Mouse (Mus musculus) G1E (cell line): ENCODE data around the gene Golga4. TPM values are rescaled to one million over a fixed set of nuclear protein-coding genes. Genes with fewer than 3 reads are reported as not detected.

Source experiments
- ATAC-seq: 2 replicates; pipeline ENCODE4 v1.8.0; 2016; ENCODE audit warnings: mild to moderate bottlenecking; ENCODE audit not compliant: insufficient number of reproducible peaks, poor library complexity, low FRiP score, severe bottlenecking; ENCODE audit errors: extremely low read depth
- DNase-seq: peaks from one replicate; pipeline ENCODE4 v3.0.0; 2012; ENCODE audit warnings: low spot score
- H3K27me3 ChIP-seq: 2 replicates; pipeline ENCODE4 v1.6.1; 2012; ENCODE audit warnings: mild to moderate bottlenecking, low read length, inconsistent platforms; ENCODE audit not compliant: insufficient read depth
- H3K36me3 ChIP-seq: replicated peaks from 2 replicates; pipeline ENCODE3; 2012; ENCODE audit warnings: mild to moderate bottlenecking, inconsistent platforms
- H3K4me1 ChIP-seq: 2 replicates; pipeline ENCODE4 v1.6.1; 2012; ENCODE audit warnings: low read depth, low read length, inconsistent platforms, mixed read lengths; ENCODE audit not compliant: insufficient read depth
- H3K4me3 ChIP-seq: 2 replicates; pipeline ENCODE4 v1.5.1; 2012; ENCODE audit warnings: low read depth, mild to moderate bottlenecking, inconsistent platforms, low read length, moderate library complexity, mixed read lengths
- H3K9me3 ChIP-seq: replicated peaks from 2 replicates; pipeline ENCODE4 v1.6.1; 2012; ENCODE audit warnings: inconsistent platforms
- CTCF ChIP-seq: IDR thresholded peaks from 2 replicates; pipeline ENCODE4 v1.5.1; 2012; ENCODE audit warnings: low read depth, low read length, inconsistent platforms, mixed read lengths
- GATA1 ChIP-seq: IDR thresholded peaks from 2 replicates; pipeline ENCODE4 v1.6.1; 2012; ENCODE audit warnings: borderline replicate concordance, low read length, inconsistent platforms, mixed read lengths
- GATA2 ChIP-seq: IDR thresholded peaks from 2 replicates; pipeline ENCODE4 v1.6.1; 2012; ENCODE audit warnings: low read depth, low read length, inconsistent platforms, borderline replicate concordance
- POLR2AphosphoS5 ChIP-seq: IDR thresholded peaks from 2 replicates; pipeline ENCODE4 v1.6.1; 2012; ENCODE audit warnings: low read depth, low read length, inconsistent platforms; ENCODE audit not compliant: insufficient replicate concordance
- TAL1 ChIP-seq: conservative IDR thresholded peaks from 2 replicates; pipeline ENCODE4 v1.6.1; 2012; ENCODE audit warnings: low read depth, low read length, inconsistent platforms, mixed read lengths
- polyA plus RNA-seq: library from polyadenylated mRNA; stranded (reverse); fragments of >175 nt; gene quantifications from 2 replicates; pipeline ENCODE4 v1.2.3, GENCODE M21; 2012
- total RNA-seq, 2 experiments: library from RNA; stranded (forward) in 1 of 2; stranded (reverse) in 1 of 2; fragments of 200-1000 nt in 1 of 2; fragments of >200 nt in 1 of 2; fragmentation: Nextera tagmentation in 1 of 2; gene quantifications; 2 replicates each; pipeline ENCODE4 v1.2.3; 2014 to 2017

Golga4 gene
- total and polyA plus RNA-seq, 3 experiments: 11.1 to 90.9 (median 75.1) TPM

- no peak for ATAC-seq
- no peaks in the 10 kb centered on the region for H3K27me3 ChIP-seq
- no peak for DNase-seq
- peaks cover 33% of the 10 kb centered on the region for H3K9me3 ChIP-seq
- TF ChIP-seq TAL1 (no peak), POLR2AphosphoS5 (no peak), CTCF (no peak), GATA1 (no peak), GATA2 (no peak)
- H3K4me1 ChIP-seq: no peaks in the 10 kb centered on the region
- H3K4me3 ChIP-seq: no peak overlapping the region
- no peaks in the 10 kb centered on the region for H3K36me3 ChIP-seq
Measured at GRCm38 (mm10) chr9:118478839-118479507, 27.1 kb upstream of the Golga4 start.

GRCm38 (mm10) chr9:118479508-118480291 is 26.4 kb upstream of the Golga4 start:
- H3K27me3 ChIP-seq: no peaks in the 10 kb centered on the region
- ATAC-seq: no peak

GRCm38 (mm10) chr9:118480292-118480690 is 25.8 kb upstream of the Golga4 start:
- Histone ChIP-seq H3K4me3 (no peak overlapping the region), H3K4me1 (no peaks in the 10 kb centered on the region), H3K27me3 (no peaks in the 10 kb centered on the region), H3K9me3 (peaks cover 33% of the 10 kb centered on the region), H3K36me3 (no peaks in the 10 kb centered on the region)
- TF ChIP-seq GATA2 (no peak), CTCF (no peak), TAL1 (no peak), GATA1 (no peak), POLR2AphosphoS5 (no peak)
- DNase-seq (no peak), ATAC-seq (no peak)

More at GRCm38 (mm10) chr9:118479508-118480291, 26.4 kb upstream of the Golga4 start:
- H3K4me1 ChIP-seq: no peaks in the 10 kb centered on the region
- no peaks in the 10 kb centered on the region for H3K36me3 ChIP-seq
- TF ChIP-seq GATA2 (no peak), GATA1 (no peak), TAL1 (no peak), CTCF (no peak), POLR2AphosphoS5 (no peak)
- peaks cover 33% of the 10 kb centered on the region for H3K9me3 ChIP-seq
- no peak for DNase-seq
- H3K4me3 ChIP-seq: no peak overlapping the region

GRCm38 (mm10) chr9:118482210-118482609 is 23.9 kb upstream of the Golga4 start:
- ATAC-seq (no peak), DNase-seq (no peak)
- Histone ChIP-seq H3K27me3 (peaks cover 11% of the 10 kb centered on the region), H3K9me3 (peaks cover 24% of the 10 kb centered on the region), H3K4me3 (no peak overlapping the region), H3K4me1 (no peaks in the 10 kb centered on the region), H3K36me3 (no peaks in the 10 kb centered on the region)
- TF ChIP-seq GATA2: no peak
- no peak for TF ChIP-seq GATA1
- no peak for TF ChIP-seq POLR2AphosphoS5
- TF ChIP-seq CTCF: no peak
- TF ChIP-seq TAL1: no peak

GRCm38 (mm10) chr9:118486361-118487095 is 19.5 kb upstream of the Golga4 start:
- Histone ChIP-seq H3K9me3 (no peaks in the 10 kb centered on the region), H3K36me3 (no peaks in the 10 kb centered on the region), H3K4me3 (no peak overlapping the region), H3K4me1 (peaks cover 8% of the 10 kb centered on the region), H3K27me3 (peaks cover 36% of the 10 kb centered on the region)
- DNase-seq: no peak
- TF ChIP-seq GATA2 (no peak), CTCF (no peak), TAL1 (no peak), POLR2AphosphoS5 (no peak), GATA1 (no peak)
- ATAC-seq: no peak

- peaks cover 36% of the 10 kb centered on the region for H3K27me3 ChIP-seq
- DNase-seq (no peak), ATAC-seq (no peak)
- no peaks in the 10 kb centered on the region for H3K36me3 ChIP-seq
- no peaks in the 10 kb centered on the region for H3K9me3 ChIP-seq
- peaks cover 8% of the 10 kb centered on the region for H3K4me1 ChIP-seq
- no peak for TF ChIP-seq GATA1
- H3K4me3 ChIP-seq: no peak overlapping the region
Measured at GRCm38 (mm10) chr9:118487096-118487395, 19.0 kb upstream of the Golga4 start.
